Mouse (Mus musculus) inflammation-experienced regulatory T-cells (primary cell): Measurements from ENCODE around the gene Il34. TPM values are rescaled to one million over a fixed set of nuclear protein-coding genes. Genes with fewer than 3 reads are reported as not detected.

Source experiments
- polyA plus RNA-seq, 2 experiments: library from polyadenylated mRNA; unstranded; fragments of 100-300 nt; shearing (Covaris generic); gene quantifications; one replicate each; pipeline ENCODE4 v1.2.1; 2017

Gene Il34
- 1 to 10 TPM in 1 of 2 experiments, under 1 TPM in 1; 0.12 to 3.5 TPM for polyA plus RNA-seq

DNA sequence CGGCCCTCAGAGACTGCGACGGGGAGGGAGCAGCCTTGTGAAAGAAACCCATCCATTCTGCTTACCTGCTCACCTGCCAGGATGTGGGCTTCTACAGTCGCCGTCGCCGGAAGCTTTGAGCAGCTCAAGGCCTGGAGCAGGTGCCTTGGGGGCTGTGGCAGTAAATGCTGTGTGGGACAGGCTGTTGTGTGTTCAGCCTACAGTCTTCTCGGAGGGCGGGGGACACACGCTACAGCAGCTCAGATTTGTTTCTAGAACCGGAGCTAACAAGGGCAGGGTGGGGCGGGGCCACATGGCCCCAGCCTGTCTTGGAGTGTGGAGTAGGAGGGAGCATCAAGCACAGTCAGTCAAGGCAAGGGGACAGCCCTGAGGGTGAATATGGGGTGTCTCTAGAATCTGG lies at the start of gene Il34:
Gene Il34, minus strand, starts transcription at position 256 of the 400 bp plus-strand sequence.

DNA sequence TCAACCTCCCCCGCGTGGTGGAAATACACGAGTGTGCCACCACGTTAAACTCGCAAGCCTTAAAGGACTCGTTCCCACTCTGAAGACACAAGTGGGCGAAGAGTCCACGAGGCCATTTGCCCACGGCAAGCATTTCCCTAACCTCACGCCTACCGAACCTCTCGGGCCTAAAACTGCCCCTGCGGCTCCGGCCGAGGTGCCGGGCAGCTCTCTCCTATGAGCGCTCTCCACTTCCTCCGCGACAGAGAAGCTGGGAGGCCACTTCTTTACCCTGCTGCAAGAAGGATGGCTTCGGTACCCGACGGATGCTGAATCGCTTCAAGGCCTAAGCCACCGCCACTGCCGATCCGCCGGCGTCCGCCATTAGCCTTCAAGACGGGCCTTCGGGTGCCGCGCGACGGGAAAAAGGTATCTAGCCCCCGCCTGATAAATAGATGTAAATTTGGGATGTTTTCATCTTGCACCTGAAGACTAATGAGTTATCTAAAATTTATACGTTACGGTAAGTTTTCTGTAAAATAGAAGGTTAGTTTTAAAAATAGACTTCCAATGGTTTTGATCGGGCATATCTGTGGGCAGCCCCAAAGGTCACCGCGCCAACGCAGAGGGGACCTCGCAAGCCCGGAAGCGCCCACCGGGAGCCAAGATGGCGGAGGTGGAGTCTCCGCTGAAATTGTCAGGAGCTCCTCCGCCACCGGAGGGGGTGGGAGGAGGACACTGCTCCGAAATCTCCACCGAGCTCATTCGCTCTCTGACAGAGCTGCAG lies 40.9 kb upstream of the Il34 start, which contains the start of the genes Cog4 and Sf3b3:
Gene Cog4, plus strand, starts transcription at position 196 of the 766 bp plus-strand sequence.
Gene Sf3b3, minus strand, starts transcription at position 383 of the 766 bp plus-strand sequence.

DNA sequence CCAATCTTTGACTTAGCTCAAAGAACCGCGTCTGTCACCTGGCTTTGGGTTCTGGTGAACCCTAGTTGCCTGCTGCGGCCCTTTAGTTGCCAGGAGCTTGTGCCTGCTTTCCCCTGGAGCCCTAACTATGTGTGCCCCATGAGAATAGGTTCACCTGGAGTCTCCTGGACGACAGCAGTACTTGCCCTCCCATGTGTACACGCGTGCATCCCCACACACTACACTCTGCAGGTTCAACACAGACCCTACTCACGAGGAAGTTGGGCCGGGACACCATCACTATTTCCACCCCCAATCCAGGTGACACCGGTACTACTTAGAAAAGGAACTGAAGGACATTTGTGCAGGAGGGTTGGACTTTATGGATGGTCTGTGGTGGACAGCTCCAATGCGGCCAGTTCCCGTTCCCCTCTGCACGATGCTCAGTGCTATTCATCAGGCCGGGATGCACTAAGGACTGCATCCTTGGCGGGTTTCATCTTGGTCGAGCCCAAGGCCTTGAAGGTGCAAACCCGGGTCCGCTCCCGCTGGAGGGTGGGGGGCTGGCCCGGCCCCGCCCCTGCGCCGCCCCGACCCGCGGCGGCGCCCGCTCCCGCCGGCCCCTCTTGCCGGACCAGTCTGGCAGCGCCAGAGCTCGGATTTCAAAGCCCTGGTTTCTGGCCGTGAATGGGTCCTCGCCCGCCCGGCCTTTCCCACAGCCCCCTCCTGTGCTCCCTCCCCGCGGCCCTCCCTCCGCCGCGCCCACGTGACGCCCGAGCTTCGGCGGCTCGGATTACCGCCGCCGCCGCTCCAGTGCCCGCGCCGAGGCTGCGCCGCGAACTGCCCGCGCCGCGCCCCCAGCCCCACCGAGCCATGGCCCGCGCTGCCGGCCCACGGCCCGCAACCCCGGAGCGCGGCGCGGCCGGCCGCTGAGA lies 84.8 kb downstream of the Il34 start, which contains the start of gene Mtss1l:
Gene Mtss1l, plus strand, starts transcription at position 792 of the 914 bp plus-strand sequence.

Other genes with a start within 250 kb of the Il34 start
- gene Vac14, start 187.3 kb downstream of the Il34 start, polyA plus RNA-seq = 10 to 100 TPM; 44.7 to 50.2 TPM
- gene Mtss1l, start 84.4 kb downstream of the Il34 start, polyA plus RNA-seq = under 1 TPM; 0.27 to 0.55 TPM
- gene Cog4, start 40.7 kb upstream of the Il34 start, polyA plus RNA-seq = 10 to 100 TPM; 50.3 to 57.3 TPM
- gene Sf3b3, start 40.9 kb upstream of the Il34 start, polyA plus RNA-seq = 100 to 1,000 TPM; 162 to 164 TPM
- 10 to 100 TPM in 1 of 2 experiments, 1 to 10 TPM in 1; 8.0 to 10.4 TPM for gene Fuk, start 96.6 kb upstream of the Il34 start, polyA plus RNA-seq
- 10 to 100 TPM; 26.4 to 42.2 TPM for gene St3gal2, start 114.0 kb upstream of the Il34 start, polyA plus RNA-seq
- 10 to 100 TPM; 22.0 to 25.7 TPM for gene Ddx19a, start 191.9 kb upstream of the Il34 start, polyA plus RNA-seq
- gene Ddx19b, start 225.8 kb upstream of the Il34 start, polyA plus RNA-seq = 10 to 100 TPM; 11.6 to 15.3 TPM
- gene Aars, start 227.2 kb upstream of the Il34 start, polyA plus RNA-seq = 10 to 100 TPM; 41.4 to 51.0 TPM